Mouse (Mus musculus) heart, embryonic 11.5 days (tissue): ENCODE data around the gene Pou2af1. TPM values are rescaled to one million over a fixed set of nuclear protein-coding genes. Genes with fewer than 3 reads are reported as not detected.

Source experiments
- ATAC-seq: fragments of 200-750 bp; cut with Nextera tagmentation; replicated peaks from 2 replicates; pipeline ENCODE4 v1.8.0; 2017; ENCODE audit warnings: moderate library complexity; ENCODE audit not compliant: insufficient number of reproducible peaks, low FRiP score, low TSS enrichment
- H3K27ac ChIP-seq: fragments of 300-500 bp; sonication (generic); 2 replicates; pipeline ENCODE4 v1.5.1; 2014; ENCODE audit warnings: mild to moderate bottlenecking, low read depth, low read length
- H3K27me3 ChIP-seq: fragments of 300-500 bp; sonication (generic); 2 replicates; pipeline ENCODE4 v1.6.1; 2014; ENCODE audit warnings: mild to moderate bottlenecking, low read length, mixed read lengths; ENCODE audit not compliant: control insufficient read depth, insufficient read depth
- H3K36me3 ChIP-seq: fragments of 300-500 bp; sonication (generic); 2 replicates; pipeline ENCODE4 v1.6.1; 2014; ENCODE audit warnings: mild to moderate bottlenecking, low read length, moderate library complexity, mixed read lengths; ENCODE audit not compliant: control insufficient read depth, insufficient read depth
- H3K4me1 ChIP-seq: fragments of 300-500 bp; sonication (generic); 2 replicates; pipeline ENCODE4 v1.6.1; 2014; ENCODE audit warnings: low read length; ENCODE audit not compliant: control insufficient read depth, insufficient read depth
- H3K4me2 ChIP-seq: fragments of 300-500 bp; sonication (generic); 2 replicates; pipeline ENCODE4 v1.6.1; 2014; ENCODE audit warnings: mild to moderate bottlenecking, moderate library complexity
- H3K4me3 ChIP-seq: fragments of 300-500 bp; sonication (generic); 2 replicates; pipeline ENCODE4 v1.5.1; 2014; ENCODE audit warnings: low read depth, low read length
- H3K9ac ChIP-seq: fragments of 300-500 bp; sonication (generic); 2 replicates; pipeline ENCODE4 v1.6.1; 2014; ENCODE audit warnings: mild to moderate bottlenecking, low read depth, low read length, moderate library complexity
- H3K9me3 ChIP-seq: fragments of 300-500 bp; sonication (generic); replicated peaks from 2 replicates; pipeline ENCODE4 v1.6.1; 2016; ENCODE audit warnings: low read length; ENCODE audit not compliant: control insufficient read depth
- WGBS: fragments of 180-500 bp; shearing (Covaris S2); extraction: QIAGEN DNeasy Blood & Tissue Kit; methylation state at CpG from one replicate; pipeline ENCODE4 v1.1.7; 2014; ENCODE audit not compliant: insufficient replicate concordance; 5-methylcytosine and 5-hydroxymethylcytosine counted together
- polyA plus RNA-seq: library from polyadenylated mRNA; unstranded; fragments of >200 nt; fragmentation: Nextera tagmentation; extraction: Ambion mirVana; gene quantifications from 2 replicates; pipeline ENCODE4 v1.2.1, GENCODE M21; 2014

Gene Pou2af1
- 0.11 TPM in 1 of 2 replicates, not detected in the other for polyA plus RNA-seq

DNA sequence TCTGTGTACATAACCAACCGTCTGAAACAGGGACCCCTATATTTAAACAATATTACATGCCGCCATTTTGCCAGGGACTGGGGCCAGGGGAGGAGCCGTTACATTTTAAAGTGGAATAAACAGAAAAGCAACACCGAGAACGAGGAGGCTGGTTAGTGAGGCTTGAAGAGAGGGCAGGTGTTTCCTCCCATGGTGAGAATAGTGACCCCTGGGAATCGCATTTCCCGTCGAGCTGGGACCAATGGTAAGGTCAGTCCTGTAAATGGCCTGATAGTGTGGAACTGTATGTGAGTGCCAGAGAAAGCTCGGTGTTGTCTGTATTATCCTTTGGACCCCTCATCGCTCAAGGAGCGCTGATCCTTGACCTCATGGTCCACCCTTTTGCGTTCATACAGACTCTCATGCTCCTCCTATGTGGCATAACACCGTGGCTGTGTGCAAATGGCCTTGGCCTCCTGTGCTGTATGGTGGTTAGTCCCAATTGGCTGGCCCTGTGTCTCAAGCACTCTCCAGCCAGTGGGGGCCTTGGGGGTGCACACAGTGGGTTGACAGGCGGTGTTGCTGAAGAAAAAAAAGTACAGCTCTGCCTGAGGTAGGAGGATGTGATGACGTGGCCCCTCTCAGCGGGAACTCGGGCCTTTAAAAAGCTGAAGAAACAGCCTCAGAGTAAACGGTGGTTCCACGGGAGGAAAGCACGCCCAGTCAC lies at the start of gene Pou2af1:
Gene Pou2af1, plus strand, starts transcription at position 686 of the 706 bp plus-strand sequence.
- H3K4me2 ChIP-seq, result no peak within 1 kb of the TSS
- WGBS, result 74% methylated on average over 20 of the region's 20 CpGs
- no peak for ATAC-seq

GRCm38 (mm10) chr9:51163989-51164388 lies 49.5 kb upstream of the Pou2af1 start:
- no peak for ATAC-seq
- no peaks in the 10 kb centered on the region for H3K36me3 ChIP-seq
- no peak overlapping the region for H3K9ac ChIP-seq
- whole genome bisulfite sequencing, result 62% methylated on average over 5 of the region's 5 CpGs
- peaks cover 6% of the 10 kb centered on the region for H3K27me3 ChIP-seq
- no peak overlapping the region for H3K27ac ChIP-seq
- no peak overlapping the region for H3K4me2 ChIP-seq
- no peaks in the 10 kb centered on the region for H3K9me3 ChIP-seq
- no peak overlapping the region for H3K4me3 ChIP-seq
- no peaks in the 10 kb centered on the region for H3K4me1 ChIP-seq

More for the DNA sequence above, at the start of gene Pou2af1:
- no peaks in the 10 kb centered on the region for H3K36me3 ChIP-seq
- H3K9ac ChIP-seq, result no peak within 1 kb of the TSS
- H3K27me3 ChIP-seq, result no peaks in the 10 kb centered on the region
- H3K27ac ChIP-seq, result no peak within 1 kb of the TSS
- no peaks in the 10 kb centered on the region for H3K4me1 ChIP-seq
- no peak within 1 kb of the TSS for H3K4me3 ChIP-seq
- H3K9me3 ChIP-seq, result no peaks in the 10 kb centered on the region

- Histone ChIP-seq H3K4me2 (no peak within 1 kb of the TSS), H3K36me3 (no peaks in the 10 kb centered on the region), H3K4me3 (no peak within 1 kb of the TSS), H3K9ac (no peak within 1 kb of the TSS), H3K27me3 (no peaks in the 10 kb centered on the region), H3K4me1 (no peaks in the 10 kb centered on the region), H3K27ac (no peak within 1 kb of the TSS), H3K9me3 (no peaks in the 10 kb centered on the region)
- 47% methylated on average over 6 of the region's 6 CpGs for WGBS
- no peak for ATAC-seq
These were observed 48.0 kb upstream of the Pou2af1 start, which contains the start of gene Gm32742 for GRCm38 (mm10) chr9:51165312-51166180. TSS of gene Gm32742 (minus strand) at chr9:51165517.

GRCm38 (mm10) chr9:51167954-51168353 lies 45.6 kb upstream of the Pou2af1 start:
- Histone ChIP-seq H3K36me3 (no peaks in the 10 kb centered on the region), H3K27ac (no peak overlapping the region), H3K9ac (no peak overlapping the region), H3K4me2 (no peak overlapping the region), H3K9me3 (no peaks in the 10 kb centered on the region), H3K4me3 (no peak overlapping the region), H3K4me1 (no peaks in the 10 kb centered on the region), H3K27me3 (no peaks in the 10 kb centered on the region)
- WGBS, result 66% methylated on average over 11 of the region's 11 CpGs
- no peak for ATAC-seq

GRCm38 (mm10) chr9:51168698-51169097 lies 44.8 kb upstream of the Pou2af1 start:
- 62% methylated on average over 5 of the region's 5 CpGs for WGBS
- H3K4me2 ChIP-seq, result no peak overlapping the region
- H3K36me3 ChIP-seq, result no peaks in the 10 kb centered on the region
- no peak overlapping the region for H3K9ac ChIP-seq
- H3K27me3 ChIP-seq, result no peaks in the 10 kb centered on the region
- no peaks in the 10 kb centered on the region for H3K4me1 ChIP-seq
- no peak overlapping the region for H3K27ac ChIP-seq
- ATAC-seq, result no peak
- no peak overlapping the region for H3K4me3 ChIP-seq
- H3K9me3 ChIP-seq, result no peaks in the 10 kb centered on the region

DNA sequence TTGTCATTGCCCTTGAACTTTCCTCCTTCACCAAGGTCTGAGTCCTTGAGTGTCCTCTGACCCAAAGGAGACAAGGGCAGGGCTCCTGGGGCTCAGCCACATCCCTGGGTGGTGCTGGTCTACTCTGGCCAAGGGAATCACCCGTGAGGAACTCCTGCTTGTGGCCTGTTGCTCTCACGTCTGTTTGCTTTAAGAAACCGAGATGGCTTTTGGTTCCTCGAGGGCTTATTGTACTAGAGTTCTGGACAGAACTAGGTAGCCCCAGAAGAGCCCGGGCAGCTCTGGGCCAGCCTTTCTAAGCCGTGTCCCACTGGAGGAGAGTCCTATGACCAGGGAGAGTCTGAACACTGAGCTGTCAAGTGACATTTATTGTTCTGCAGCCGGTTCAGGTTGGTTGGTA lies 44.4 kb upstream of the Pou2af1 start:
- Histone ChIP-seq H3K9ac (no peak overlapping the region), H3K27ac (no peak overlapping the region), H3K9me3 (no peaks in the 10 kb centered on the region), H3K27me3 (no peaks in the 10 kb centered on the region), H3K4me3 (no peak overlapping the region), H3K4me1 (no peaks in the 10 kb centered on the region), H3K36me3 (no peaks in the 10 kb centered on the region), H3K4me2 (no peak overlapping the region)
- ATAC-seq, result no peak
- 78% methylated on average over 7 of the region's 7 CpGs for WGBS

GRCm38 (mm10) chr9:51170298-51170697 lies 43.2 kb upstream of the Pou2af1 start:
- no peaks in the 10 kb centered on the region for H3K9me3 ChIP-seq
- 63% methylated on average over 6 of the region's 6 CpGs for WGBS
- no peaks in the 10 kb centered on the region for H3K36me3 ChIP-seq
- H3K27me3 ChIP-seq, result no peaks in the 10 kb centered on the region
- H3K4me3 ChIP-seq, result no peak overlapping the region
- H3K4me1 ChIP-seq, result no peaks in the 10 kb centered on the region
- ATAC-seq, result no peak
- no peak overlapping the region for H3K27ac ChIP-seq
- H3K9ac ChIP-seq, result no peak overlapping the region
- no peak overlapping the region for H3K4me2 ChIP-seq

GRCm38 (mm10) chr9:51174890-51175464 lies 38.5 kb upstream of the Pou2af1 start:
- no peak overlapping the region for H3K4me2 ChIP-seq
- H3K27ac ChIP-seq, result no peak overlapping the region
- no peak overlapping the region for H3K9ac ChIP-seq
- WGBS, result 52% methylated on average over 8 of the region's 8 CpGs
- H3K27me3 ChIP-seq, result no peaks in the 10 kb centered on the region
- no peak overlapping the region for H3K4me3 ChIP-seq
- no peaks in the 10 kb centered on the region for H3K36me3 ChIP-seq
- ATAC-seq, result no peak
- H3K9me3 ChIP-seq, result no peaks in the 10 kb centered on the region
- no peaks in the 10 kb centered on the region for H3K4me1 ChIP-seq
